Mouse (Mus musculus): ENCODE data around the gene Rara. TPM values are rescaled to one million over a fixed set of nuclear protein-coding genes. Genes with fewer than 3 reads are reported as not detected.

The Rara gene
- polyA plus RNA-seq, 1 experiment = 37.0 TPM

- H3K4me3 ChIP-seq (ENCODE audit: extremely low read depth, insufficient read depth, insufficient read length) = no peak overlapping the region
- 54% methylated on average over 16 of the region's 17 CpGs for WGBS
- H3K27me3 ChIP-seq (ENCODE audit: control insufficient read depth, insufficient read depth, low read length) = no peaks in the 10 kb centered on the region
- no peak for DNase-seq (ENCODE audit: low read depth in 1 of 2, low spot score in 2 of 2)
- peaks cover 11% of the 10 kb centered on the region for H3K36me3 ChIP-seq (ENCODE audit: control insufficient read depth, insufficient read depth, low read length)
- TF ChIP-seq CTCF (IDR thresholded peaks at IDR 0.05; ENCODE audit: extremely low read depth, insufficient read depth, insufficient read length, insufficient replicate concordance) (no peak), POLR2A (IDR thresholded peaks at IDR 0.05; ENCODE audit: low read depth, low read length) (no peak)
- peak overlapping the region; percentile 47; the same call in 1 of the 2 replicates for H3K27ac ChIP-seq (ENCODE audit: insufficient read depth, low read length)
- H3K4me1 ChIP-seq (ENCODE audit: control insufficient read depth, insufficient read depth, insufficient read length) = peaks cover 49% of the 10 kb centered on the region
Observed at GRCm38 (mm10) chr11:98954801-98955706, 27.4 kb downstream of the Rara start.

GRCm38 (mm10) chr11:98955707-98956235, 28.2 kb downstream of the Rara start:
- WGBS = 71% methylated on average over 5 of the region's 7 CpGs
- no peak for TF ChIP-seq CTCF (IDR thresholded peaks at IDR 0.05; ENCODE audit: extremely low read depth, insufficient read depth, insufficient read length, insufficient replicate concordance)
- no peak for TF ChIP-seq POLR2A (IDR thresholded peaks at IDR 0.05; ENCODE audit: low read depth, low read length)
- Histone ChIP-seq H3K27me3 (ENCODE audit: control insufficient read depth, insufficient read depth, low read length) (no peaks in the 10 kb centered on the region), H3K36me3 (ENCODE audit: control insufficient read depth, insufficient read depth, low read length) (peaks cover 6% of the 10 kb centered on the region; the same call in 1 of the 2 replicates), H3K4me1 (ENCODE audit: control insufficient read depth, insufficient read depth, insufficient read length) (peaks cover 44% of the 10 kb centered on the region), H3K4me3 (ENCODE audit: extremely low read depth, insufficient read depth, insufficient read length) (no peak overlapping the region), H3K27ac (ENCODE audit: insufficient read depth, low read length) (0 out of 2 replicates have a peak overlapping the region, but pooled peaks have one; percentile 4)
- no peak for DNase-seq (ENCODE audit: low read depth in 1 of 2, low spot score in 2 of 2)

- Histone ChIP-seq H3K36me3 (ENCODE audit: control insufficient read depth, insufficient read depth, low read length) (peaks cover 3% of the 10 kb centered on the region; the same call in 1 of the 2 replicates), H3K4me1 (ENCODE audit: control insufficient read depth, insufficient read depth, insufficient read length) (peaks cover 43% of the 10 kb centered on the region), H3K27ac (ENCODE audit: insufficient read depth, low read length) (no peak overlapping the region), H3K4me3 (ENCODE audit: extremely low read depth, insufficient read depth, insufficient read length) (no peak overlapping the region), H3K27me3 (ENCODE audit: control insufficient read depth, insufficient read depth, low read length) (no peaks in the 10 kb centered on the region)
- 82% methylated on average over 10 of the region's 10 CpGs for WGBS
- DNase-seq (ENCODE audit: low read depth in 1 of 2, low spot score in 2 of 2) = no peak
- TF ChIP-seq CTCF (IDR thresholded peaks at IDR 0.05; ENCODE audit: extremely low read depth, insufficient read depth, insufficient read length, insufficient replicate concordance) (no peak), POLR2A (IDR thresholded peaks at IDR 0.05; ENCODE audit: low read depth, low read length) (no peak)
Observed at GRCm38 (mm10) chr11:98956340-98956739, 28.7 kb downstream of the Rara start.

GRCm38 (mm10) chr11:98959437-98960312, 32.1 kb downstream of the Rara start:
- WGBS = under 1% methylated on average over 43 of the region's 43 CpGs
- TF ChIP-seq POLR2A (IDR thresholded peaks at IDR 0.05; ENCODE audit: low read depth, low read length) (peak; percentile 38; the same call in 1 of the 2 replicates), CTCF (IDR thresholded peaks at IDR 0.05; ENCODE audit: extremely low read depth, insufficient read depth, insufficient read length, insufficient replicate concordance) (no peak)
- no peaks in the 10 kb centered on the region; the same call in 1 of the 2 replicates for H3K36me3 ChIP-seq (ENCODE audit: control insufficient read depth, insufficient read depth, low read length)
- peak; percentile 71 to 72 for DNase-seq (ENCODE audit: low read depth in 1 of 2, low spot score in 2 of 2)
- peak overlapping the region; percentile 62 for H3K4me3 ChIP-seq (ENCODE audit: extremely low read depth, insufficient read depth, insufficient read length)
- peak overlapping the region; percentile 82 for H3K27ac ChIP-seq (ENCODE audit: insufficient read depth, low read length)
- no peaks in the 10 kb centered on the region for H3K27me3 ChIP-seq (ENCODE audit: control insufficient read depth, insufficient read depth, low read length)
- H3K4me1 ChIP-seq (ENCODE audit: control insufficient read depth, insufficient read depth, insufficient read length) = peaks cover 42% of the 10 kb centered on the region

- TF ChIP-seq CTCF (IDR thresholded peaks at IDR 0.05; ENCODE audit: extremely low read depth, insufficient read depth, insufficient read length, insufficient replicate concordance) = no peak
- TF ChIP-seq POLR2A (IDR thresholded peaks at IDR 0.05; ENCODE audit: low read depth, low read length) = no peak
- H3K36me3 ChIP-seq (ENCODE audit: control insufficient read depth, insufficient read depth, low read length) = no peaks in the 10 kb centered on the region; the same call in 1 of the 2 replicates
- peak overlapping the region; percentile 62 for H3K4me3 ChIP-seq (ENCODE audit: extremely low read depth, insufficient read depth, insufficient read length)
- H3K27ac ChIP-seq (ENCODE audit: insufficient read depth, low read length) = peak overlapping the region; percentile 63
- H3K4me1 ChIP-seq (ENCODE audit: control insufficient read depth, insufficient read depth, insufficient read length) = peaks cover 40% of the 10 kb centered on the region
- H3K27me3 ChIP-seq (ENCODE audit: control insufficient read depth, insufficient read depth, low read length) = no peaks in the 10 kb centered on the region
- DNase-seq (ENCODE audit: low read depth in 1 of 2, low spot score in 2 of 2) = peak in 1 of 2 experiments; percentile 59
- WGBS = under 1% methylated on average over 53 of the region's 53 CpGs
Observed at GRCm38 (mm10) chr11:98960313-98960906, 32.8 kb downstream of the Rara start.

GRCm38 (mm10) chr11:98961051-98961592, 33.5 kb downstream of the Rara start:
- Histone ChIP-seq H3K4me3 (ENCODE audit: extremely low read depth, insufficient read depth, insufficient read length) (peak overlapping the region; percentile 62), H3K27me3 (ENCODE audit: control insufficient read depth, insufficient read depth, low read length) (no peaks in the 10 kb centered on the region), H3K4me1 (ENCODE audit: control insufficient read depth, insufficient read depth, insufficient read length) (peaks cover 44% of the 10 kb centered on the region), H3K27ac (ENCODE audit: insufficient read depth, low read length) (peak overlapping the region; percentile 62), H3K36me3 (ENCODE audit: control insufficient read depth, insufficient read depth, low read length) (no peaks in the 10 kb centered on the region; the same call in 1 of the 2 replicates)
- no peak for DNase-seq (ENCODE audit: low read depth in 1 of 2, low spot score in 2 of 2)
- TF ChIP-seq CTCF (IDR thresholded peaks at IDR 0.05; ENCODE audit: extremely low read depth, insufficient read depth, insufficient read length, insufficient replicate concordance) = no peak
- TF ChIP-seq POLR2A (IDR thresholded peaks at IDR 0.05; ENCODE audit: low read depth, low read length) = no peak
- 28% methylated on average over 18 of the region's 18 CpGs for WGBS

Data from spleen, adult 2 months (tissue).